Mouse (Mus musculus) hindbrain, postnatal 0 days (tissue): ENCODE measurements around the gene Capn15. TPM values are rescaled to one million over a fixed set of nuclear protein-coding genes. Genes with fewer than 3 reads are reported as not detected.

ENCODE experiments used
- ATAC-seq: fragments of 200-750 bp; cut with Nextera tagmentation; 2 replicates; pipeline ENCODE4 v1.8.0; 2017; ENCODE audit warnings: mild to moderate bottlenecking, moderate TSS enrichment, moderate library complexity
- DNase-seq: peaks from one replicate; pipeline ENCODE4 v3.0.0-alpha.2; 2015; ENCODE audit warnings: low spot score
- H3K27ac ChIP-seq: fragments of 300-500 bp; sonication (generic); 2 replicates; pipeline ENCODE4 v1.5.1; 2014; ENCODE audit warnings: mild to moderate bottlenecking
- H3K27me3 ChIP-seq: fragments of 300-500 bp; sonication (generic); 2 replicates; pipeline ENCODE4 v1.6.1; 2014; ENCODE audit warnings: low read length, mixed read lengths; ENCODE audit not compliant: insufficient read depth
- H3K36me3 ChIP-seq: fragments of 300-500 bp; sonication (generic); 2 replicates; pipeline ENCODE4 v1.6.1; 2014; ENCODE audit warnings: low read length, mixed read lengths; ENCODE audit not compliant: insufficient read depth
- H3K4me1 ChIP-seq: fragments of 300-500 bp; sonication (generic); 2 replicates; pipeline ENCODE4 v1.6.1; 2014; ENCODE audit warnings: antibody characterized with exemption, low read length, mixed read lengths; ENCODE audit not compliant: insufficient read depth
- H3K4me2 ChIP-seq: fragments of 300-500 bp; sonication (generic); 2 replicates; pipeline ENCODE4 v1.6.1; 2014; ENCODE audit warnings: low read depth, mild to moderate bottlenecking, low read length, moderate library complexity, mixed read lengths
- H3K4me3 ChIP-seq: fragments of 300-500 bp; sonication (generic); 2 replicates; pipeline ENCODE4 v1.5.1; 2014; ENCODE audit warnings: low read length
- H3K9ac ChIP-seq: fragments of 300-500 bp; sonication (generic); replicated peaks from 2 replicates; pipeline ENCODE4 v1.6.1; 2014; ENCODE audit warnings: mild to moderate bottlenecking, low read length, moderate library complexity, mixed read lengths
- H3K9me3 ChIP-seq: fragments of 300-500 bp; sonication (generic); 2 replicates; pipeline ENCODE4 v1.6.1; 2016; ENCODE audit warnings: low read length, mixed read lengths
- CTCF ChIP-seq: IDR thresholded peaks from 2 replicates; pipeline ENCODE4 v1.5.1; 2016; ENCODE audit warnings: antibody characterized with exemption, control low read depth, low read depth
- WGBS: fragments of 180-500 bp; shearing (Covaris S2); extraction: QIAGEN DNeasy Blood & Tissue Kit; methylation state at CpG from one replicate; pipeline ENCODE4 v1.1.7; 2014; 5-methylcytosine and 5-hydroxymethylcytosine counted together
- polyA plus RNA-seq: library from polyadenylated mRNA; unstranded; fragments of >200 nt; fragmentation: Nextera tagmentation; extraction: Ambion mirVana; gene quantifications from 2 replicates; pipeline ENCODE4 v1.2.1, GENCODE M21; 2015
- total RNA-seq: library from RNA; depleted of rRNA; stranded (reverse); fragments of >200 nt; gene quantifications from 2 replicates; pipeline ENCODE4 v1.2.3, GENCODE M21; 2014

Capn15 gene
- total and polyA plus RNA-seq, 2 experiments from 2014 or later = 19.0 to 41.4 TPM

GRCm38 (mm10) chr17:26023181-26023580 lies 37.6 kb upstream of the Capn15 start:
- TF ChIP-seq CTCF = no peak
- Histone ChIP-seq H3K4me3 (no peak overlapping the region), H3K4me1 (no peaks in the 10 kb centered on the region), H3K36me3 (peaks cover 3% of the 10 kb centered on the region; the same call in 1 of the 2 replicates), H3K27ac (no peak overlapping the region), H3K9me3 (no peaks in the 10 kb centered on the region), H3K4me2 (no peak overlapping the region), H3K9ac (no peak overlapping the region), H3K27me3 (no peaks in the 10 kb centered on the region)
- ATAC-seq (no peak), DNase-seq (no peak)
- WGBS = 94% methylated on average over 5 of the region's 5 CpGs

DNA sequence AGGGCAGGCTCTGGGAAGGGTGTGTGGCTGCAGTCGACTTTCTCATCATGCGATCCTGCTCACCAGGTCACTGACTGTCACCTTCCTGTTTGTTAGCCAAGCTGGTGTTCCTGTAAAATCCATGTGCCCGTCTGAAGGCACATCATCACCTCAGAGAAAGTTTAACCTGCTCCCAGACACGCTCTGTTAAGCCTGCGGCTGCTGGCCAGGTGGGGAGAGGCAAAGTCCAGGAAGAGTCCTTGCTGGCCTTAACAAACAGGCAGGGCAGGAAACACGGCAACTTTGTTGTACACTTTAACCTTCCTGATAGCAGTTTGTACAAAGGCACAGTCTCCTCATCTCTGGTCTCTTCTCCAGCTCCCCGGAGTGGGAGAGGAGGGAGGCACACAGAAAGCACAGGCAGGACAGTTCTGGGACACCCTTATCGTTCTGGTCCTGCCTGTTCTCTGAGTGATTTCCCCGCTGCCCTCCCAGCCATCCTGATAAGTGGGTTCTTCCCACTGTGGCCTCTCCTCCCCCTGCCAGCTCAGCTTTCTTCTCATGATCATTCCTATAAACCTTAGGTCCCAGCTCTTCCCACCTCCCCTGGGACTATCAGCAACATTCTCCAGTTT lies 36.2 kb upstream of the Capn15 start:
- H3K27me3 ChIP-seq = no peaks in the 10 kb centered on the region
- no peaks in the 10 kb centered on the region for H3K9me3 ChIP-seq
- WGBS = 87% methylated on average over 9 of the region's 9 CpGs
- no peak overlapping the region for H3K9ac ChIP-seq
- ATAC-seq (no peak), DNase-seq (no peak)
- no peak for TF ChIP-seq CTCF
- no peaks in the 10 kb centered on the region for H3K4me1 ChIP-seq
- no peak overlapping the region for H3K27ac ChIP-seq
- H3K36me3 ChIP-seq = peaks cover 5% of the 10 kb centered on the region; the same call in 1 of the 2 replicates
- H3K4me2 ChIP-seq = no peak overlapping the region
- H3K4me3 ChIP-seq = no peak overlapping the region

- DNase-seq (no peak), ATAC-seq (no peak)
- H3K27me3 ChIP-seq = no peaks in the 10 kb centered on the region
- H3K36me3 ChIP-seq = peaks cover 5% of the 10 kb centered on the region; the same call in 1 of the 2 replicates
- no peak overlapping the region for H3K27ac ChIP-seq
- TF ChIP-seq CTCF = no peak
- WGBS = 91% methylated on average over 7 of the region's 7 CpGs
- H3K4me1 ChIP-seq = no peaks in the 10 kb centered on the region
- H3K4me3 ChIP-seq = no peak overlapping the region
- H3K9ac ChIP-seq = no peak overlapping the region
- H3K9me3 ChIP-seq = no peaks in the 10 kb centered on the region
- no peak overlapping the region for H3K4me2 ChIP-seq
These were observed 35.3 kb upstream of the Capn15 start for GRCm38 (mm10) chr17:26020848-26021347.

GRCm38 (mm10) chr17:26018388-26018787 lies 32.8 kb upstream of the Capn15 start:
- Histone ChIP-seq H3K27ac (no peak overlapping the region), H3K36me3 (peaks cover 21% of the 10 kb centered on the region; the same call in 1 of the 2 replicates), H3K4me3 (no peak overlapping the region), H3K4me2 (no peak overlapping the region), H3K27me3 (no peaks in the 10 kb centered on the region), H3K9me3 (no peaks in the 10 kb centered on the region), H3K9ac (no peak overlapping the region), H3K4me1 (no peaks in the 10 kb centered on the region)
- DNase-seq = no peak
- TF ChIP-seq CTCF = no peak
- ATAC-seq = no peak
- WGBS = 78% methylated on average over 3 of the region's 3 CpGs

GRCm38 (mm10) chr17:26017949-26018348 lies 32.4 kb upstream of the Capn15 start:
- no peaks in the 10 kb centered on the region for H3K27me3 ChIP-seq
- no peak overlapping the region for H3K9ac ChIP-seq
- 86% methylated on average over 5 of the region's 5 CpGs for WGBS
- no peaks in the 10 kb centered on the region for H3K4me1 ChIP-seq
- peaks cover 22% of the 10 kb centered on the region; the same call in 1 of the 2 replicates for H3K36me3 ChIP-seq
- no peak overlapping the region for H3K4me2 ChIP-seq
- no peak overlapping the region for H3K27ac ChIP-seq
- no peak overlapping the region for H3K4me3 ChIP-seq
- TF ChIP-seq CTCF = no peak
- DNase-seq = no peak
- no peak for ATAC-seq
- H3K9me3 ChIP-seq = no peaks in the 10 kb centered on the region

DNA sequence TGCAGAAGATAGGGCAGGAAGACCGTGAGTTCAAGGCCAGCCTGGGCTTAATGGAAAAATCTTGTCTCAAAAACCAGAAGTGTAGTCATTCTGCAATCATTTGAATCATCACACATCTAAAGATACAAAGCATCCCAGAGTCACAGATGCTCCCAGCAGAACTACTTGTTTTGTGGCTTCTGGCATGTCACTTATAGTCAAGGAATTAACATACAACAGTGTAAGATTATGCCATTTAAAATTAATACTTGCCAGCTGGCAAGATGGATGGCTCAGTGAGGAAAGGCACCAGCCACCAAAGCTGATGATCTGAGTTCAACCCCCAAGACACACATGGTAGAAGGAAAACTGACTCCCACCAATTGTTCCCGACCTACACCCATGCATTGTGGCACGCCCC lies 31.4 kb upstream of the Capn15 start:
- H3K9ac ChIP-seq = no peak overlapping the region
- WGBS = 90% methylated on average over 3 of the region's 3 CpGs
- TF ChIP-seq CTCF = no peak
- H3K4me3 ChIP-seq = no peak overlapping the region
- DNase-seq (no peak), ATAC-seq (no peak)
- no peak overlapping the region for H3K4me2 ChIP-seq
- H3K27me3 ChIP-seq = no peaks in the 10 kb centered on the region
- peaks cover 25% of the 10 kb centered on the region; the same call in 1 of the 2 replicates for H3K36me3 ChIP-seq
- no peaks in the 10 kb centered on the region for H3K9me3 ChIP-seq
- H3K4me1 ChIP-seq = no peaks in the 10 kb centered on the region
- H3K27ac ChIP-seq = no peak overlapping the region

DNA sequence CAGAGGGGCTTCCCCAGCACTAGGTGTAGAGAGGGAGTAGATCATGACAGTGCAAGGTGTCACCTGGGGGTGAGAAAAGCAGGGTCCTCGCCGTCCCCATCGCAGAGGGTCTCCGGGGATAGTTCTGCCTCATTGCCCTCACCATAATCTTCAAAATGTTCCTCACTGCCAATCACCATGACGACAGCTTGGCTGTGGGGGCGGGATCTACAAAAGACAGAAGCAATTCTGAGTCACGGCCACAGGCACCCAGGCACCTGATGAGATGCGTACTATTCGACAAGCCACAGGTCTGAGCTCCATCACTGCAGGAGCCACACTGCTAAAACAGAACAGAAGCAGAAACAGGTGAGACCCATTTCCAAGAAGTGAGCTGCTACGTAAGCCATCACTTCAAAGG lies 28.1 kb upstream of the Capn15 start:
- no peaks in the 10 kb centered on the region for H3K4me1 ChIP-seq
- no peak overlapping the region for H3K9ac ChIP-seq
- H3K27me3 ChIP-seq = no peaks in the 10 kb centered on the region
- H3K36me3 ChIP-seq = peaks cover 28% of the 10 kb centered on the region; the same call in 1 of the 2 replicates
- no peak overlapping the region for H3K27ac ChIP-seq
- ATAC-seq (no peak), DNase-seq (no peak)
- WGBS = 65% methylated on average over 10 of the region's 10 CpGs
- H3K9me3 ChIP-seq = no peaks in the 10 kb centered on the region
- TF ChIP-seq CTCF = no peak
- H3K4me3 ChIP-seq = no peak overlapping the region
- H3K4me2 ChIP-seq = no peak overlapping the region
